Mouse (Mus musculus) hindbrain, embryonic 16.5 days (tissue): ENCODE data around the gene Slc34a1. TPM values are rescaled to one million over a fixed set of nuclear protein-coding genes. Genes with fewer than 3 reads are reported as not detected.

Experiments used
- ATAC-seq: fragments of 200-750 bp; cut with Nextera tagmentation; 2 replicates; pipeline ENCODE4 v1.8.0; 2017; ENCODE audit warnings: moderate TSS enrichment, moderate library complexity
- H3K27ac ChIP-seq: fragments of 300-500 bp; sonication (generic); 2 replicates; pipeline ENCODE4 v1.5.1; 2014; ENCODE audit warnings: low read depth, mild to moderate bottlenecking, control low read depth, low read length, moderate library complexity
- H3K27me3 ChIP-seq: fragments of 300-500 bp; sonication (generic); replicated peaks from 2 replicates; pipeline ENCODE4 v1.6.1; 2014; ENCODE audit warnings: low read length; ENCODE audit not compliant: control insufficient read depth, insufficient read depth
- H3K36me3 ChIP-seq: fragments of 300-500 bp; sonication (generic); 2 replicates; pipeline ENCODE4 v1.6.1; 2014; ENCODE audit warnings: mild to moderate bottlenecking, low read length, moderate library complexity, mixed read lengths; ENCODE audit not compliant: control insufficient read depth, insufficient read depth
- H3K4me1 ChIP-seq: fragments of 300-500 bp; sonication (generic); 2 replicates; pipeline ENCODE4 v1.6.1; 2014; ENCODE audit warnings: low read depth, low read length; ENCODE audit not compliant: control insufficient read depth, insufficient read depth
- H3K4me2 ChIP-seq: fragments of 300-500 bp; sonication (generic); 2 replicates; pipeline ENCODE4 v1.6.1; 2014; ENCODE audit warnings: mild to moderate bottlenecking, low read length, control low read depth, moderate library complexity
- H3K4me3 ChIP-seq: fragments of 300-500 bp; sonication (generic); 2 replicates; pipeline ENCODE4 v1.5.1; 2014; ENCODE audit warnings: mild to moderate bottlenecking, low read length, control low read depth, moderate library complexity
- H3K9ac ChIP-seq: fragments of 300-500 bp; sonication (generic); 2 replicates; pipeline ENCODE4 v1.6.1; 2014; ENCODE audit warnings: low read depth, mild to moderate bottlenecking, control low read depth, low read length, moderate library complexity
- H3K9me3 ChIP-seq: fragments of 300-500 bp; sonication (generic); 2 replicates; pipeline ENCODE4 v1.6.1; 2014; ENCODE audit warnings: mild to moderate bottlenecking, low read length, moderate library complexity; ENCODE audit not compliant: control insufficient read depth
- WGBS: fragments of 180-500 bp; shearing (Covaris S2); extraction: QIAGEN DNeasy Blood & Tissue Kit; methylation state at CpG from one replicate; pipeline ENCODE4 v1.1.7; 2014; 5-methylcytosine and 5-hydroxymethylcytosine counted together
- polyA plus RNA-seq: library from polyadenylated mRNA; unstranded; fragments of >200 nt; fragmentation: Nextera tagmentation; extraction: Ambion mirVana; gene quantifications from 2 replicates; pipeline ENCODE4 v1.2.1, GENCODE M21; 2015

Gene Slc34a1
- 0.05 TPM in 1 of 2 replicates, not detected in the other for polyA plus RNA-seq

GRCm38 (mm10) chr13:55398088-55398487, at the start of gene Slc34a1:
TSS of gene Slc34a1 (plus strand) at chr13:55398187.
- no peaks in the 10 kb centered on the region for H3K4me1 ChIP-seq
- H3K9me3 ChIP-seq: no peaks in the 10 kb centered on the region
- 93% methylated on average over 1 of the region's 1 CpGs for WGBS
- H3K27ac ChIP-seq: no peak within 1 kb of the TSS
- H3K4me3 ChIP-seq: no peak within 1 kb of the TSS
- H3K27me3 ChIP-seq: no peaks in the 10 kb centered on the region
- H3K4me2 ChIP-seq: no peak within 1 kb of the TSS
- no peak within 1 kb of the TSS for H3K9ac ChIP-seq
- no peaks in the 10 kb centered on the region for H3K36me3 ChIP-seq
- no peak for ATAC-seq

GRCm38 (mm10) chr13:55361145-55361544, 36.8 kb upstream of the Slc34a1 start:
- H3K9ac ChIP-seq: no peak overlapping the region
- H3K4me3 ChIP-seq: peak overlapping the region; percentile 70
- no peak overlapping the region for H3K27ac ChIP-seq
- H3K36me3 ChIP-seq: peaks cover 9% of the 10 kb centered on the region; the same call in 1 of the 2 replicates
- H3K4me1 ChIP-seq: peaks cover 18% of the 10 kb centered on the region
- ATAC-seq: no peak
- H3K4me2 ChIP-seq: peak overlapping the region; percentile 74
- no peaks in the 10 kb centered on the region for H3K27me3 ChIP-seq
- H3K9me3 ChIP-seq: no peaks in the 10 kb centered on the region

DNA sequence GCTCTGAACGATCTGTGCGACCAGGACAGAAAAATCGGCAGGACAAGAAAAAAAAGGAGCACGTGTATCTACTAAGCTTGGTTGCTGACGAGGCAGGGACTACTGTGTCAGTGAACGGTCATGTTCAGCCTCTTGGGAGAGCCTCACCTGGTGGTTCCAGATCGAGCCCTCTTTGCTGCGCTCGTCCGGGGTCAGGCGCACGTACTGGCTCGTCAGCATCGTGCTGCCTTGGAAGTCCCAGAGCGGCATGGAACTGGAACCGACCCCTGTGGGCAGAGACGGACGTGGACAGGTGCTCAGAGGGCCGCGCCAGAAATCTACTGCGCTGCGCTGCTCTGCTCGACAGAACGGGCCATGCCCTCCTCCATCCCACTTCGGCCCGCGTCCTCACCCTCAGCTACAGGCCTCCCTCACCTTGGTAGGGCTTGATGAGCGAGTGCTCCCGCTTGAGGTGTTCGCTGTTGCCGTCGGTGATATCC, 36.0 kb upstream of the Slc34a1 start:
- H3K36me3 ChIP-seq: peaks cover 7% of the 10 kb centered on the region; the same call in 1 of the 2 replicates
- peak overlapping the region; percentile 70 for H3K9ac ChIP-seq
- peak overlapping the region; percentile 74 for H3K4me2 ChIP-seq
- peak; percentile 41 for ATAC-seq
- no peaks in the 10 kb centered on the region for H3K9me3 ChIP-seq
- H3K27ac ChIP-seq: peak overlapping the region; percentile 76
- WGBS: 1% methylated on average over 31 of the region's 32 CpGs
- H3K4me3 ChIP-seq: peak overlapping the region; percentile 70
- H3K4me1 ChIP-seq: peaks cover 18% of the 10 kb centered on the region
- no peaks in the 10 kb centered on the region; the same call in 1 of the 2 replicates for H3K27me3 ChIP-seq

DNA sequence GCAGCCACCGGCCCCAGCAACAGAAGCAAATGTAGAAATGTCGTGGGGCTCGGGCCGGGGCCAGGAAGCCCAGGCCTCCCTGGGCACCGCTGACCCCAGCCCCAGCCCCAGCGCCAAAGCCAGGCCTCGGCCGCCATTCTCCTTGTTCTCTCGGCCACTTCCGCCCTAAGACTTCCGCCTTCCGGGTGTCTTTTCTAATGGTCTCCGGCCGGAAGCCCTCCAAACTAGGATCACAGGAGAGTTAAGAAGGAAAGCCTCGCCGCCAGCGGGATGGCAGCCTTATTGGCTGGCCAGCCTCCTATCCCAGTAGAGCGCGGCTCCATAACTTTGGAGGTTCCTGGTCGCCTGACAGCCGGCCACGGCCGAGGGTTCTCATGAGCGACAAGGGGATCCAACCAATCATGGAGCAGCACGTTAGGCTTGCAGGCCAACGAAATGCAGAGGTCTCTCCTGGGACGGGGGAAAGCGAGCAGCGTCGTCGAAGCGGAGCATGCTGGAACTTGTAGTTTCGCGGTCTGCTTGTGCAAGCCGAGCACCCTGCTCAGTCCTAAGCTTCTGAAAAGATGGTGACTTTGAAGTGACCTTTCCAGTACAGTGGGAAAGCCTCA, 35.4 kb upstream of the Slc34a1 start, which contains the start of gene Lman2:
Gene Lman2, minus strand, starts transcription at position 331 of the 608 bp plus-strand sequence.
- no peaks in the 10 kb centered on the region for H3K9me3 ChIP-seq
- peaks cover 7% of the 10 kb centered on the region; the same call in 1 of the 2 replicates for H3K36me3 ChIP-seq
- H3K27me3 ChIP-seq: no peaks in the 10 kb centered on the region; the same call in 1 of the 2 replicates
- H3K4me1 ChIP-seq: peaks cover 18% of the 10 kb centered on the region
- peak within 1 kb of the TSS; percentile 74 for H3K4me2 ChIP-seq
- H3K9ac ChIP-seq: peak within 1 kb of the TSS; percentile 70
- H3K4me3 ChIP-seq: peak within 1 kb of the TSS; percentile 70
- ATAC-seq: peak; percentile 99
- H3K27ac ChIP-seq: peak within 1 kb of the TSS; percentile 76
- WGBS: under 1% methylated on average over 35 of the region's 35 CpGs

GRCm38 (mm10) chr13:55368401-55368800, 29.6 kb upstream of the Slc34a1 start:
- no peaks in the 10 kb centered on the region for H3K9me3 ChIP-seq
- 90% methylated on average over 7 of the region's 7 CpGs for WGBS
- H3K4me1 ChIP-seq: no peaks in the 10 kb centered on the region
- H3K4me2 ChIP-seq: no peak overlapping the region
- no peak for ATAC-seq
- H3K27me3 ChIP-seq: no peaks in the 10 kb centered on the region; the same call in none of the 2 replicates
- H3K36me3 ChIP-seq: no peaks in the 10 kb centered on the region
- no peak overlapping the region for H3K9ac ChIP-seq
- H3K27ac ChIP-seq: no peak overlapping the region
- H3K4me3 ChIP-seq: no peak overlapping the region

DNA sequence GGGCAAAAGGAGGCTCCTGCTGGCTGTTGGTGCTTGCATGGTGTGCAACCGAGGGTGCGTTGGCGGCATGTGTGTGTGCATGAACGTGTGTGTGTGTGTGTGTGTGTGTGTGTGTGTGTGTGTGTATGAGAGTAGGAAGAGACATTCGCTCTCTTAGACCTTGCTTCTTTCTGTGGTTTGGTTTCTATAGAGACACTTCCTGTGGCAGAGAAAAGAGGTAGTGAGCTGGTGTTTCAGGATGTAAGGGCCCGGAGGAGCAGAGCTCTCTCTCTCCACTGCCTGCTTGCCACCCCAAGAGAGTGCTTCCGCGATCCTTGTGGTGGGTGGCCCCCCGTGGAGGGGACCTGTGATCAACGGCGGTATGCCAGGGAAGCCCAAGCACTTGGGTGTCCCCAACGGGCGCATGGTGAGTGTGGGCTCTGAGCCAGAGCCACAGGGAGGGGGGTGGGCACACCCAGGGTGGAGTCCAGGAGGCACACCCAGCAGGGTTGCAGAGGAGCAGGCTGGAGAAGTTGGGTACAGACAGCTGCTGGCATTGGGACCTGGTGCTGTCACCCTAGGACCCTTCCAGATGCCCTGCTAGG, 28.4 kb upstream of the Slc34a1 start, which contains the start of gene Rgs14:
Gene Rgs14, plus strand, starts transcription at position 202 of the 584 bp plus-strand sequence.
- Histone ChIP-seq H3K4me3 (no peak within 1 kb of the TSS), H3K4me2 (no peak within 1 kb of the TSS), H3K9ac (no peak within 1 kb of the TSS), H3K9me3 (no peaks in the 10 kb centered on the region), H3K27me3 (no peaks in the 10 kb centered on the region; the same call in none of the 2 replicates), H3K36me3 (no peaks in the 10 kb centered on the region), H3K27ac (no peak within 1 kb of the TSS), H3K4me1 (no peaks in the 10 kb centered on the region)
- ATAC-seq: no peak
- 70% methylated on average over 13 of the region's 13 CpGs for WGBS

DNA sequence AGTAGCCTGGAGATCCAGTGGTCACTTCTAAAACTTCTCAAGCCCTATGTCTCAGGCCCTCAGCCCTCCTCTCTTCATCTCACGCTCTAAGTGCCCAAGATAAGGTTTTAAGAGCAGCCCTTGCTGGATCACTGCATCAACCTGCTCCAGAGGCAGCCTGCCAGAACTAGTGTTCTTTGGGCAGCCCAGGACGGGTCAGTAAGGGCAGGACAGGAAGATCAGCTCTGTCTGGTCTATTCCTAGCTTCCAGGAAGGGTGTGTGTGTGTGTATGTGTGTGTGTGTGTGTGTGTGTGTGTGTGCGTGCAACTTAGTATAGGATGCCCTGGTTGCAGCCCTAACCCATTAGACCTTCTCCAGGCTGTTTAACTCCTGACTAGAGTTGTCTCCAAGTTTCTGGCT, 27.8 kb upstream of the Slc34a1 start:
- no peaks in the 10 kb centered on the region; the same call in none of the 2 replicates for H3K27me3 ChIP-seq
- no peak for ATAC-seq
- 73% methylated on average over 3 of the region's 3 CpGs for WGBS
- H3K9ac ChIP-seq: no peak overlapping the region
- H3K4me2 ChIP-seq: no peak overlapping the region
- H3K4me3 ChIP-seq: no peak overlapping the region
- H3K36me3 ChIP-seq: no peaks in the 10 kb centered on the region
- H3K27ac ChIP-seq: no peak overlapping the region
- H3K4me1 ChIP-seq: no peaks in the 10 kb centered on the region
- H3K9me3 ChIP-seq: no peaks in the 10 kb centered on the region

DNA sequence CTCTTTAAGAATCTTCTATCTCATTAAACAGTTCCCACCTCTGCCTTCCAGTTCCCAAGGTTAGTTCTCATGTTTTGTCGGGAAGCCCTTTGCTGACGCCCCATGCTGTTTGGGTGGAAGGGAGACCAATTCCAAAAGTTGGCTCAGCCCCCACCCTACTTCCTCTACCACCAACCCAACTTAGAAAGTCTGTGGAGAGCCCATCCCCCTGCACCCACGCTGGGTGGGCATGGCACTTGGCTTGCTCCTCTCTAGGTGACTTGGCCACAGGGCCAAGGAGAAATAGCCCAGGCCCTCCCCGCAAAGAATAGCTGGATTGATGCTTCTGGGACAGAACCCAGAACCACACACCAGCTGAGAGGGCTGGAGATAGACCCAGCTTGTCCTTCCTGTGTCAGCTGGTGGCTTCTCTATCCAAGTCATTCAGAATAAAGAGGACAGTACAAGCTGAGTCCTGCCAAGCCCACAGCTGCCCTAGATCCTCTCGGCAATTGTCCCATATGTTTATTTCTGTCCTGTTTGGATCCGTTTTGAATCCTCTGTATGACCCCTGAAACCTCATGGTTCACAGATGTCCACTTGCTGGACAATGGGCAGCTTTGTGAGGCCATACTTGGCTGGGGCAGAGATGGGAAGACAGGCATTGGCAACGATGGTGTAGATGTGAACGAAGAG, 26.8 kb upstream of the Slc34a1 start:
- WGBS: 69% methylated on average over 8 of the region's 8 CpGs
- no peak overlapping the region for H3K27ac ChIP-seq
- no peaks in the 10 kb centered on the region for H3K4me1 ChIP-seq
- no peak overlapping the region for H3K4me2 ChIP-seq
- no peak for ATAC-seq
- H3K9me3 ChIP-seq: no peaks in the 10 kb centered on the region
- H3K27me3 ChIP-seq: no peaks in the 10 kb centered on the region; the same call in none of the 2 replicates
- no peaks in the 10 kb centered on the region for H3K36me3 ChIP-seq
- H3K4me3 ChIP-seq: no peak overlapping the region
- H3K9ac ChIP-seq: no peak overlapping the region

DNA sequence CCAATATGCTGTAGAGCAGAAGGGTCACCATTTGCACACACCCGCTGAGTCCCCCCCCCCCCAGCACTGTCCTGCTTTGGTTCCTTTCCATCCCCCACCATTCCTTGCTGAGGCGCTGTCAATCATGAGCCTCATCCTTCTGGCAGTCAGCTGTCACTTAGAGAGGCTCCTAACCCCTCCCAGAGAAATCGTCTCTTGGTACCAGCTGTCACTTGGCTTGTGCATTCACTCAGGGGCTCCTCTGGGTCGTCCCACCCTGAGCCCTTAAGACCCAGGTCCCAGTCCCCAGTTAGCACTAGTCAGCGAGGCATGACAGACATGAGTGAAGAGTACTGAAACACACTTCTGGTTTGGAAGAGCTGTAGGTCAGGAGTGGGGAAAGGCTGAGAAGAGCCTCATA, 26.2 kb upstream of the Slc34a1 start:
- no peaks in the 10 kb centered on the region for H3K9me3 ChIP-seq
- no peaks in the 10 kb centered on the region for H3K36me3 ChIP-seq
- ATAC-seq: no peak
- no peak overlapping the region for H3K9ac ChIP-seq
- no peak overlapping the region for H3K27ac ChIP-seq
- peaks cover 3% of the 10 kb centered on the region for H3K27me3 ChIP-seq
- WGBS: 65% methylated on average over 4 of the region's 5 CpGs
- no peaks in the 10 kb centered on the region for H3K4me1 ChIP-seq
- no peak overlapping the region for H3K4me2 ChIP-seq
- H3K4me3 ChIP-seq: no peak overlapping the region
